Mouse (Mus musculus): ENCODE data around the gene Tbc1d2.

DNA sequence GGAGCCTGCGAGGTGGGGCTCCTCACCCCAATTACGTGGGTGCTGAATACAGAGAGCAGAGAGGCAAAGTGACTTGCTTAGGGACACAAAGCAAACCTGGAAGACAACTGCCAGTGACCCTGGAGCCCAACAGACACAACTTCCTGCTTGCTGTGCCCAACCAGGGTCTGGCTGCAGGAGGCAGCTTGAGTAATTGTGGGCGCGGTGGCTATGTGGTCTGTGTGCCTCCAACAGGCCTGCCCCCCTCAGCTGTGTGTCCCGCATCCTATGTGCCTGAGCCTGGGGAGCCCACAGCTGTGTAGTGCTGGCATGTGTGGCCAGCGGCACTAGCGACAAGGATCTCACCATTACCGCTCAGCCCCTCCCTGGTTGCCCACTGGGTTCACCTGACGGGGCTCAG lies 35.4 kb downstream of the Tbc1d2 start:
- TF ChIP-seq CTCF (IDR thresholded peaks at IDR 0.05) = no peak
- TF ChIP-seq EP300 (IDR thresholded peaks at IDR 0.05) = no peak

Measured in lung, postnatal 0 days (tissue).